Mouse (Mus musculus): ENCODE results near the gene Slc28a3. TPM values are rescaled to one million over a fixed set of nuclear protein-coding genes. Genes with fewer than 3 reads are reported as not detected.

The Slc28a3 gene
- total RNA-seq, 1 experiment from 2014 or later, result not detected

DNA sequence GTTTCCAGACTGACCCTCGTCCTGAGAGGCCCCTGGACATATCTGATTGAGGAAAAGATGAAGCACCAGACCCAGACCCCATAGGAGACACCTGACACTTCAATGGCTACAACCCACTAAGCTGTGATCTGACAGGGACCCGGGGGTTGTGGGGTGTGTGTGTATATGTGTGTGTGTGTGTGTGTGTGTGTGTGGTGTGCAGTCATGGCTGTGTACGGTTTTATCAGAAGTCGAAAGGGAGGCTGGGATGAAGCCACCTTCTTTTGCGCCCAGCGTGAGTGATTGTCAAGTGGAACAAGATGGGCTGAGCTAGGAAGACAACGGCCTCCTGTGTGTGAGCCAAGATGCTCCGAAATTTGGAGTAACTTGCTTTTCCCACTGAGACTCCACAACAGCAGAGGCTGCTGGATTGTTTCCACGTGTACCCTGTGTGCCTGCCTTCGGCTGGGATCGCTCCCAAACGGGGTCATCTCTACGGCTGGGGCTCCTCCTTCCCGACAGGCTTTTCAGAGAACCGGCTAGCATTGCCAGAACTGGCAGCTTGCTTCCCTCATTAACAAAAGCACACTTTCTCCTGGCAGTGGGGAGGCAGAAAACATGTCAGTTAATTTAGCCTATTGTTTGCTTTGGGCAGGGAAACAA lies 50.1 kb downstream of the Slc28a3 start:
- DNase-seq, result no peak

DNA sequence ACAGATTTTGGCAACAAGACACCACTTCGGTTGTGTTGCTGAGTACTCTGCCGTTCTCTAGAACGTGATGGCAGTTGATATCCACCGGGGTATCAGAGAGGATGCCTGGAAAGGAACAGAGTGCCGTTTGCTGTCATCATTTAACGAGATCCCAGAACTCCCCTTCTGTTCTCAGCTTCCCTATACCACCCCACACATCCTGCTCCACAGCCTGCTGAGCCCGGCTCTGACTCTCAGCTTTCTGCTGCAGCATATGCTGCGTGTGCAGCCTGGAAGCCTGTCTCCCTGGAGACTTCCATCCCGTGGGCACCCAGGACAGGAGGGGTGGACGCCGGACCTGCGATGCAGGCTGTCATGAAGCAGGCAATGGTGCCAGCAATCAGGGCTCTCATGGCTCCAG lies 52.5 kb downstream of the Slc28a3 start:
- no peak for DNase-seq

DNA sequence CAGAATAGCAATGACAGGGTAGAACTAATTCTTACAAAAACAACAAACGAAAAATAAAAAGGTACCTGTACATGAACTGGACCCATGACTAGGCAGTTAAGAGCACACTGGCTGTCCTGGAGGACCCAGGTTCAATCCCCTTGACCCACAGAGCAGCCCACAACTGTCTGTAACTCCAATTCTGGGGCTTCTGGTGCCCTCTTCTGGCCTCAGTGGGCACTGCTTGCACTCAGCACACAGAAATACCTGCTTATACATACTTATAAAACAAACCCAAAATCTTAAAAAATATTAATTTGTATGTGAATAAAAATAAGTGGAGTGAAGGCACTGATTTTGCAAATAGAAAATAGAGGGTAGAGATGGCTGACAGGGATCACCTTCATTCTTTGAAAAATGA lies 54.7 kb downstream of the Slc28a3 start:
- peak; percentile 24 for DNase-seq

DNA sequence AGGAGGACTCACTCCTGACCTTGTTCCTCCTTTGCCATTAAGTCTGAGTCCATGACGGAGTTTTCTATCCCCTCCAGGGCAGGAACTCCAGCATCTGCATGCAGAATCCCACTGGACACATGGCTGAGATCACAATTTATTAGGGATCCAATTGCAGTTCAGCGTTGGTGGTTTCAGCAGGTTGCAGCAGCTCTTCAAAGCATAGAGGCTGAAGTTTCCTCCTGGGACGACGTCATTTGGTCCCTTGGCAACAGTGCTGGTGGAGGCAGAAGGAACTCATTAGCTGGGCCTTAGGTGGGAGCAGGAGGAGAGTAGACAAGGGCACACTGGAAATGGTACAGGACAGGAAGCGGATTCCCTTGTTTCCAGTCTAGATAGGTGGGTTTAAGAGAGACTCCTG lies 55.1 kb downstream of the Slc28a3 start:
- DNase-seq, result no peak

DNA sequence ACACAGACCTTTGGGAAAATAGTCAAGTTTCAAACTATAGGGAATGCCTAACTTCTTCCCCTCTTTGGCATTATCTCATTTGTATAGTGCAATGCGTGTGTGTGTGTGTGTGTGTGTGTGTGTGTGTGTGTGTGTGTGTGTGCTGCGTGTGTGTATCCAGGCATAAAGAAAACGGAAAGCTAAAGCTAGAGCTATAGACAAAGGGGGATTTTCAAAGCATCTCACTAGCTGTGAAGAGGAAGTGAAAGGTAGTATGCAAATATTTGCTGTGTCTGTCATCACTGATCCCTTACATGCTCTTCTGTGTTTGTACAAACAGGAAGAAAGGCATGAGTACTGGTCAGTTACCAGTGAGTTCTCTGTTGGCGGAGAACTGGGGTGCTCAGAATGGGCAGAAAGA lies 58.8 kb downstream of the Slc28a3 start:
- no peak for DNase-seq

DNA sequence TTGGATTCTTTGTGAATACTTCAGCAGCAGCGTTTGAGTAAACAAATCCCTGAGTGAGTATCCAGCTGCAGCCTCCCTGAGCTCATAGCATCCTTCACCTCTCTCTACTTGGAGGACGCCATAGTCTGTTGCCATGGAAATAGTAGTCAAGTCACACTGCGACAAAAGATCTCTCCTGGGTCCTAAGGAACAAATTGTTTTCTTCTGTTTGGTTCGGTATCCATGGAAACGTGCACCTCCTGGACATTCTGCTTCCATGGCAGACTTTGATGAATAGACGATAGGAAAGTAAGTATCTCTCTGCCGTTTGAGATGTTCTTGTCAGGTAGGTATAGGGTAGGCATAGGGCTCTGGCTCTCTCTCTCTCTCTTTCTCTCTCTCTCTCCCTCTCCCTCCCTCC lies 63.1 kb downstream of the Slc28a3 start:
- DNase-seq, result no peak

DNA sequence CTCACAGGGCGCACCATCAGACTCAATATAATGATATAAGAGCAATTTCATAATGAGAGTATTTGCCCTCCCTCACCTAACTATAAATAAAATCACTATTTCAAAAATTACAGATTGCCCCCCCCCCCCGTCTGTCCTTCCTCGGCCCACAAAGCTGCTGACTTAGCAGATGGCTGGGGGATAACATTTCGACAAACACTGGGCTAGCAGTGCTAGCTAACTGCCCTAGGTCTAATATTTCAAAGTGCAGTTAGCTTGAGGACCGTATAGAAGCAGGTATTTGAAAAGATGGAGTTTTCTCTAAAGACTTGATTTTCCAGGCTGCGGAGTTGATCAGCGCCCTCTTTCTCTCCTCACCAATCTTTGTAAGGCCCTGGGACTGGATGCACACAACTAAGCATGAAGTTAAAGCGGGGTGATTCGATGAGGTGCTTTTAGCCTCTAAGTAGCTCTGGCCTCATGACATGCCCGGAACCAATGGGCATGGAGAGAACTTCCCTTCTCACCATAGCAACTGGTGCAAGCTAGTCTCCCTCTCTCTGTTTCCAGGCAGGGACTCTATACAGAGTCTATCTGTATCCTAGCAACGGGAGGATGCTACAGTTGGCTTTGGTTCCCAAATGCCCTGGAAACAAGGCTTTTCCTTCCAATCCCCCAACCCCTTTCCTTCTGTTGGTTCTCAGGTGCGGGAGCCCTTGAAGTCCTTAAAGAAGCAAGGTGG lies 66.8 kb downstream of the Slc28a3 start:
- no peak for DNase-seq

DNA sequence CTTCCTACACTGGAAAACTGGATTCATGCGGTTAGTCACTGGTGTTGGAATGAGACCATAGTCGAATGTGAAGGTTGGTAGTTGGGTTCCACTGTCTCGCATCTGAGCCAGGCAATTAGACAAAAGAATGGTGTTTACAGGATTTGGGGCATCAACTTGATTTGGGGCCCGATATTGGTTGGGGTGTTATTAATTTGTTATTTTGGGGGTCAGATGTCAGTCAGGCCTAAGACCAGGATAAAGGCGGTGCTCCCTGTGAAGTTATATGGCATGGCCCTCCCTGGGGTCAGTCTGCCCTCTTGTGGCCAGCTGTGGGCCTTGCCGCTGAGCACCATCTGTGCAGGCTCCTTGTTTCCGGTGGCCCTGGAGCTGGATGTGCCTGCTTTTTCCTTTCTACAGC lies 67.6 kb downstream of the Slc28a3 start:
- peak; percentile 90 for DNase-seq

DNA sequence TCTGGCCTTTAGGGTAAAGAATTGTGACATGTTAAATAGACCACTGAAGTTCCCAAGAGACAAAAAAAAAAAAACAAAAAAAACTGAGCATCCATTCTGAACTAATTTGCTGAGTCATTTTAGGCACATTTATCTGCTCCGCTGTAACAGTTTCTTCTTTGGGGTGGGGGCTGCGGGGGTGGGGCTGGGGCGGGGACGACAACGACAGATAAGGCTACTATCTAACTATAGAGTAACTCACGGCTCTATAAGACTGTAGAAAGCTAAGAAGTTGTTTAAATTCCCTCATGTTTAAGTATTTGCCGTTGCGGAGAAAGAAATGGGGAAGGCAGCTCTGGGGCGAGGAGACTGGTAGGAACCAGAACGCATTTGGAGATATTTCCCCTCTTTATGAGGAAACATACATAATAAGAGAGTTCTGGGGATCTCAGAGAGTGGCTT lies 68.1 kb downstream of the Slc28a3 start:
- no peak for DNase-seq

DNA sequence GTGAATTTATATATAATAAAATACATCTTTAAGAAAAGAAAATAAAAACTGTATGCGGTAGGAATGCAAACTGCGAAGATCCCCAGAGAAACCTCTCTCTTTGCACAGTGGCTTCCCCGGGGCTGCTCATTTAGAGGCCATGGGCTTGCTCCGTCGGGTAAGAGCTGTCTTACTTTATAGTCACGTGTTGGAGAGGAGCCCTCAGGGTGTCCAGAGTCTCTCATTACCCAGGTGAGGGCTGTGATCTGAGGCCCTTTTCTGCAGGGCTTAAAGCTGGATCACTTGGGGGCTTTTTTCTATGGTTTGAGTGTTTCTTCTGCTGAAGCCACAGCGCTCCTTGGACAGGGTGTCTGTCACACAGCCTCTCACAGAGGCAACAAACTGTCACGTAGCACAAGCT lies 68.5 kb downstream of the Slc28a3 start:
- no peak for DNase-seq

DNA sequence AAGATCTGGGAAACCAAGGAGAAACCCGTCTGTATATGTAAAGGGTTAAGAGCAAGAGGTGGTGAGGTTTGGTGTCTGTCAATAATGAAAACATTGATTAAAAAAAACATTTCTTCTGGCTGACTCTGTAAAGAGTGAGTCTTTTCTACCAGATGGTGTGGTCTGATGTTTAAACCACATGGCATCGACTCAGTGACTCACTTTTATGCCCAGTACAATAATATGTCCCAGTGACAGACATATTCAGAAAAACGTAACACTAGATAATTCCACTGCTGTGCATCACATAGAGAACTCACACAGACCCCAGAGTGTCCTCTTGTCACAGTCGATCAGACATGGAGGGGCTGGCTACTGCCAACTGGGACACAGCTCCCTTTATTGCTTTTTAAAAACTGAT lies 69.1 kb downstream of the Slc28a3 start:
- no peak for DNase-seq

DNA sequence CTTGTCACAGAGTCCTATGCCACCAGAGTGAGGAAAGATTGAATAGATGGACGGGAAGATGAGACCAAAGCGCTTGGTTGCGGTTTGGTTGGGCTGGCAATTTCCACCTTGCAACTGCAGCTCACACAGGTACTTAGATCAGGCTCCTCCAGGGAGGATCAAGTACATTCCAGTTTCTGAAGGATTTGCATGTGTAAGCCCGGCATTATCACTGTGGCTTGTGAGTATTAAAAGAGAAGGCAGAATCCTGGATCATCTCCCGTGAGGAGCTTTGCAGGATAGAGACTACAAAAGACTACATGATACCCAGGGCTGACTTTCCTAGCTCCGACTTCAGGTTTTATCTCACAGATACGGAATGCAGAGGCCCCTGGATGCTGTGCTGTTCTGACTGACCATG lies 71.7 kb downstream of the Slc28a3 start:
- DNase-seq, result no peak

DNA sequence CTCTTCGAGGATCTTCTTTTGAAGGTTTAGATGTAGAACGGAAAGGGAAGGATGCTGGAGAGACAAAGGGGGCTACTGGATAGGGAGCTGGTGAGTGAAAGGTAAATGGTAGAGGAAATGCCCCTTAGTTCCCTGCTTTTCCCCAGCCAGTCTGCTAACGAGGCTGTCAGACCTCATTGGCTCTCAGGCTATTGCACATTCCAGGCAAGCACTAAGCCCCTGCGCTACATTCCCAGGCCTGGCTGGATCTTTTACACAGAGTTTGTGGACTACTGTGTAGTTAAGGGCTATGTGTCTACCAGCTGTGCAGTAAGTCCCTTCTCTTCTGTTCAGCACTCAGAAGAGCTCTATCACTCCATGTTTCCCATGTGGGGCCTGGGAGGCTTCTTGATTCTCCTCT lies 72.3 kb downstream of the Slc28a3 start:
- DNase-seq, result no peak

DNA sequence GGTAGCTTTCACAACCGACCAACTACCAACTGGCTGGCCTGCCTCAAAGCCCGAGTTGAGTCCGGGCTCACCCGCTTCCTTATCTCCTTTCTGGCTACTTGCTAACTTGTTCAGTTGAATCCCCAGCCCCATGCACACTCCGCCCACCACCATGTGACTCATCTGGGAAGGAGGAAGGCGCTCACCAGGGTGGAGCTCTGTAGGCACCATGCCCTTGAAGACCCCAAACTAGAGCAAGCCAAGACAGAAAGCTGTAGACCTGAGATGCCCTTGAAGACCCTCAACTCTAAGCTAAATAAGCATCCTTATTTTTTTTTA lies 72.8 kb downstream of the Slc28a3 start:
- peak; percentile 10 for DNase-seq

DNA sequence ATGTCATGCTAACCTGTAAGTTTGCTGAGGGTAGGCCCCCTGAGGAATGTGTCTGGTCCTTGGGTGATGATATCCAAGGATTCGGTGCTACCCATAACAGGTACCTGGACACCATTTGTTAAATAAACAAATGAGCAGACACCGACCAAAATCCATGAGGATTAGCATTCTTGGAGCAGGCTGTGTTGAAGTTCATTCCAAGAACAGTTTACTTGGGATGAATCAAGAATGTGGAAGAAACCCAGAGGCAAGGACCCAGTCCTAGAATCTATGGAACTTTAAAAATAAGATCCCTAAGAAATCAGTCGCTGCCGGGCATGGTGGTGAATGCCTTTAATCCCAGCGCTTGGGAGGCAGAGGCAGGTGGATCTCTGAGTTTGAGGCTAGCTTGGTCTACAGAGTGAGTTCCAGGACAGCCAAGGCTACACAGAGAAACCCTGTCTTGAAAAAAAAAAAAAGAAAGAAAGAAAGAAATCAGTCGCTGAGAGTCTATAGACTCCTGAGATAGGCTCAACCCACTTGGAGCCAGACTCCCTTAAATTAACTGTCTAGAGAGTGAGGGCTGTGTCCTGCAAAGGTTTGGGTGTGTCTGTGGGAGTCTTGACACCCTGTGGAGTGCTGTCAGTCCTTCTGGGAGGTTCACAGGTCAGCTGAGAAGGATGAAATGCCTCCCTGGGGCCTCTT lies 73.3 kb downstream of the Slc28a3 start:
- no peak for DNase-seq

DNA sequence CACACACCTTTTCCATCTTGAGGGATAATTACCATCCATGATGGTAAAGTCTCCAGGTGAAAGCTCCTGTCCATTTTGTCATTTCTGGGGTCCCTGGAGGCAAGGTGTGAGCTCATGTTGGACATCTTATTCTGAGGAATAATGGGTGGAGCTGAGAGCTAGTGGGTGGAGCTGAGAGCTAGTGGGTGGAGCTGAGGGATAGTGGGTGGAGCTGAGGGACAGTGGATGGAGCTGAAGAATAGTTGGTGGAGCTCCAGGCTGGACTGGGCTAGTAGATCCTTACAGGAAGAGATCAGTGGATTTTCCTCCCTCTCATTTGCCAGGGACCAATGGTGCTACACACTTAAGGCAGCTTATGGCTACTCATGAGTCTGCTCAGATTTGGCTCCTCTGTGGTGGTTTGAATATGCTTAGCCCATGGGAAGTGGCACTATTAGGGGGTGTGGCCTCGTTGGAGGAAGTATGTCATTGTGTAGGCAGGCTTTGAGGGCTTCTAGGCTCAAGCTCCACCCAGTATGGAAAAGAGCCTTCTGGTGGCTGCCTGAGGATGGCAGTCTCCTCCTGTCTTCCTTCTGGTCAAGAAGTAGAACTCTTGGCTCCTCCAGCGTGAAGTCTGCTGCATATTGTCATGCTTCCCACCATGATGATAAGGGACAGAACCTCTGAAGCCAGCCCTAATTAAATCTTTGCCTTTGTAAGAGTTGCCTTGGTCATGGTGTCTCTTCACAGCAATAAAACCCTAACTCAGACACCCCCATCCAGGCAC lies 74.0 kb downstream of the Slc28a3 start:
- DNase-seq, result no peak

DNA sequence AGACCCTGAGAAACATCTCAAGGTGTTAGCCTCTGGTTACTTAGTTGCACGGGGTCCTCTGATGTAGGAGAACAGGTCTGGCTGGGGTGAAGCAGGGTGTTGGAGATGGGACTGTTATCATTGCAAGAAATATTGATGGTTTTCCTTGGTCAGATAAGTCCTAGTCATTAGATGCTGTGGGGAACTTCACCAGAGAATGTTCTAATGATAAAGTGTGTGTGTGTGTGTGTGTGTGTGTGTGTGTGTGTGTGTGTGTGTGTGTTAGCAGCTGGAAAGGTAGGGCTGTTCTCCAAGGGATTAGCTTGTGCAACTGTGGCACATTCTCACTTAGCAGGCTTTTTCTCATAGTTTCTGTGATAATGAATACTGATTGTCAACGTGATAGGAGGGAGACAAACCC lies 75.4 kb downstream of the Slc28a3 start:
- DNase-seq, result no peak

DNA sequence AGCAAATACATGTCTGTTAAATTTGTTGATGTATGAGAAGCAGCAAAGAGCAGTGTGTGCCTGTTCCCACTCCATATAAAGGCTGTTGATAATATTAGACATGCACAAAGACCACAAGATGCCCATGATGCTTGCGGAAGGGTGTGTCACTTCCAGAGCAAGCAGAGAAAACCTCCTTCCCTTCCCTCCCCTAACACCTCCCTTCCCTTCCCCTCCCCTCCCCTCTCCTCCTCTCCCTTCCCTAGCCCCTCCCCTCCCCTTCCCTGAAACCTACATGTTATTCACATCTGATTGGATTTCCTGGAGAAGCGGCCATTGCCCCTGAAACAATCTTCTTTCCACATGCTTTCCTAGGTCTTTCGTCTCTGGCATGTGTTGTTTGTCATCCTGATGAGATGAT lies 75.8 kb downstream of the Slc28a3 start:
- no peak for DNase-seq

DNA sequence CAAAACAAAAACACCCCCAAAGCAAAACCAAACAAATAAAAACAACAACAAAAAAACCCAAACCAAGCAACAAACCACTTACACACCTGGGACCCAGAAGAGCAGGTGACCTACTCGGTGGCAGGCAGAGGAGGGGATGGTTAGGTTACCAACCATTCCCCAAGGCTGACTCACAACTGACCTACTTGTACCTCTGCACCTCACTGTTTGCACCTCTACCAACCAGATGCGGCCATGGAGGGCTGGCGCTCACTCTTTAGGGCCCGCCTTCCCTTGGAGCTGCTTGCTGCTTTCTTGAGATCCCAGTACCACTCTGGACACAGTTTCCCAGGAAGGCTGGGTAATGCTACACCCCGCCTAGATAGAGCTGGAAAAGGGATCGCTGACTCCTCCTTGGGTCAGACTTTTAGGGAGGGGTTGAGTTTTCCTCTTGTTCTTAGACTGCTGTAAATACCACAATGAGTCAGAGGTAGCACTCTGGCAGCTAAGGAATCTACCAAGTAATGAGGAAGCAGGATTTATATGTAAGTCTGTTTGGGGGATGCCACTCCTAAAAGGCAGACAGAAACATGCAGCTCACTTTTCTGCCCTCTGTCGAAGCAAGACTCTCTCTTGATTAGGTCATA lies 76.3 kb downstream of the Slc28a3 start:
- DNase-seq, result no peak

DNA sequence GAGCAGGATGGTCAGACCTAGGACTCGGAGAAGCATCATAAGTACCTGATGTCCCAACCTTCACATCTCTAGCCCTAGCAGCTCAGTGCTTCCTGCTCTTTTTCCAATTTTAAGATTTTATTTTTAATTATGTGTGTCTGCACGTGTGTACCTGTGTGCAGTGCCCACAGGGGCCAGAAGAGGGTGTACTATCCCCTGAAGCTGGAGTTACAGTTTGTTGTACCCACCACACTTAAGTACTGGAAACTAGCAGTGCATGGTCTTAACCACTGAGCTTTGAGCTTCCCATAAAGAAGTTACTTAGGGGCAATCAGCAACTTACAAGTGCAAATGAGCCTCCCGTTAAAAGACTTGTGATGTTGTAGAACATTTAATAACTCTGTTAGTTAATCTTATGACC lies 86.1 kb downstream of the Slc28a3 start:
- no peak for DNase-seq

DNA sequence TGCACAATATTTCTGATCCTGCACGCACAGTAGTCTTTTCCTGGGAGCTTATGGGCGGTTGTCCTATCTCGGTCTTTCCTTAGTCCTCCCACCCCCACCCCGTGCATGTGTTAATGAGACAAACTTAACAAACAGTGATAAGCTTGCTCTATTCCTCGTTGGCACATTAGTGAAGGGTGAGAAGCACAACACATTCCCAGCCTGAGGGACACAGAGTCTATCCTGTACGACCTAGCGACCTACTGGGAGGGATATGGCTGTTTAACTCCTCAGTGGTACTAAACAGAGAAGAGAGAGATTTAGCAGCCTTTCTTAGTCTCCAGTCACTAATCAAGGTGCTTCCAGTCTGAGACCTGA lies 86.9 kb downstream of the Slc28a3 start:
- DNase-seq, result no peak

DNA sequence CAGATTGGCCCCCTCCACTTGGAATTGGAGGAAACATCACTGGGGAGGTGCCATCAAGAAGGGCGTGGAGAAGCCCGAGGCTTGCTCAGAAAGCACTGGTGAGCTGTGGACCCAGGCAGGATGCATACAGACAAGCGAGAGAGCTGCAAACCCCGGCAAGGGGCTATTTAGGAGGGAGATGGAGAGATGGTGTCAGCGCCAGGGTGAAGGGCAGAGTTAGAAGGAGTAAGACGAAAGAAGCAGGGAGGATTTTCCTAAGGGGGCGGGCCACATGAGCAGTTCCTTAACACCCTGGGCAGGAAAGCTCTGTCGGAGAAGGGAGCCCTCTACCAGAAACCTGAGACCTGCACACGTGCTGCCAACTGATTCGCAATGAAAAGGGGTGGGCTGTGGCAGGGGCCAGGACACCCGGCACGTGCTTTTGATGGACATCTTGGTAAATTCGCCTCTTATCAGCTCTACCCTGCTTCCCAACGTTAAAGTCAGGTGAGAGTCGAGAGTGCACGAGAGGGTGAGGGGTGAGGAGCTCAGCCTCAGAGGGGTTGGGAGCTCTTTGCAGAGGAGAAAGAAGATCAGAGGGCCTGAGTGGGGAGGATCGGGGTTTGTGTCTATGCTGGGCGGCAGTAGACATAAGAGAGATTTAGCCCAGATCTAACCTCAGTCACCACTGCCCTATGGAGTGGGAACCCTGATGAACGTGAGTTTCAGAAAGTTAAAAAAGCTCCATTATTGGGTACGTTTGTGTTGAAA lies 87.5 kb downstream of the Slc28a3 start:
- DNase-seq, result no peak

All from adrenal gland, postnatal 14 days (tissue).